Mouse (Mus musculus): ENCODE measurements at regions not wholly inside any gene's neighbourhood (a gene's known extent, or its start where the extent isn't known, plus 50 kb on each side); places are given as distances from the start of the nearest gene placed in this dataset.

DNA sequence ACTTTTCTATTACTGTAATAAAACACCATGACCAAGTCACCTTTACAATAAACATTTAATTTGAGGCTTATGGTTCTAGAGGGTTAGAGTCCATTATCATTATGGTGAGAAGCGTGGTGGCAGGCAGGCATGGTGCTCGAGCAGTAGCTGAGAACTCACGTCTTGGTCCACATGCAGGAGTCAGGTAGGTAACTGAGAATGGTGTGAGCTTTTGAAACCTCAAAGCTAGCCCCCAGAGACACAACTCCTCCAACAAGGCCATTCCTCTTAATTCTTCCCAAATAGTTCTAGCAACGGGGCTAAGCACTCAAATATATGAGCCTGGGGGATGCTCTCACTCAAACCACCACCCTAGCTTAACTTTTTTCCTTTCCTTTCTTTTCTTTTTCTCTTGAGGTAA lies 73.6 kb upstream of the Gnaq start:
- Histone ChIP-seq H3K9ac (replicated peaks; ENCODE audit: low read length) (no peak overlapping the region), H3K9me3 (ENCODE audit: low read length) (no peaks in the 10 kb centered on the region), H3K4me3 (ENCODE audit: low read length) (no peak overlapping the region), H3K27ac (no peak overlapping the region), H3K4me2 (ENCODE audit: low read depth, low read length) (no peak overlapping the region), H3K4me1 (ENCODE audit: insufficient read depth, low read length) (no peaks in the 10 kb centered on the region), H3K36me3 (ENCODE audit: insufficient read depth, low read length) (no peaks in the 10 kb centered on the region), H3K27me3 (ENCODE audit: insufficient read depth, low read length) (no peaks in the 10 kb centered on the region)
- TF ChIP-seq CTCF (IDR thresholded peaks at IDR 0.05; ENCODE audit: low read depth), result no peak
- DNase-seq (ENCODE audit: low spot score), result no peak
- 86% methylated on average over 4 of the region's 4 CpGs for WGBS
- ATAC-seq, result no peak

DNA sequence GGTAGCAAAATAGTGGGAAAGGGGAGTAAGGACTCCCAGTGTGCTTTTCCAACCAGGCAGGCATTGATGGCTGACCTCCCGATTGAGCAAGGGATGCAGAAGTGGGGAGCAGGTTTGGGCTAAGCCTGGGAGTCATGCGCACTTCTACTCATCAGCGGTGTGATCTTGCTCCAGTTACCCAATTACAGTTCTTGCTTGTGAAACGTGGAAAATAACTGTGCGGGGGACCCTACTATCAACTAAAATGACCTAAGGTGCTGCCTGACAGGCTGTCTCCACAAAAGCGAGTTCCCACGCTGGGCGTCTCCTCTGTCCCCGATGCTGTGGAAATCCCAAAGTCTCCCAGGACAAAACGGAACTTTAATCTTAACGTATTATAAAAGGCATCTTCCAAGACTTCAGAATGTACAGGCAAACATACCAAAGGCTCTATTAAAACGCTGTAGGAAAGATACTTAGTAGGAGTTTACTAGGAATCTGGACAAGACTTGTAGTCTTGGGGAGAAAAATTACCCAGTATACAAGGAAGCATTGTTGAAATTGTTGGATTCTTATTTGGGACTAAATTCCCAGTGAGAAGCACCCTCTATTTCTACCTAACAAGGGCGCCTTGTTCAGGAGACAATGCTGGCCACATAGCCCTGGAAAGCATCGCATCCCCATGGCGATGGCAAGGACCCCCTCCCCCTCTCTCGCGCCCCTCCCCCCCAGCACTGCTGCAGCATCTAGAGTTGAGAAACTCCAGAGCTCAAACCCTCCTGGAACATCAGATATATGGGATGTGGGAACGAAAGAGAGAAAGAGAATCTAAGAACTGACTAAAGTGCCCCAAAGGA lies 65.6 kb upstream of the Cep78 start:
- DNase-seq (ENCODE audit: low spot score), result peak; percentile 59
- 4% methylated on average over 18 of the region's 18 CpGs for WGBS

DNA sequence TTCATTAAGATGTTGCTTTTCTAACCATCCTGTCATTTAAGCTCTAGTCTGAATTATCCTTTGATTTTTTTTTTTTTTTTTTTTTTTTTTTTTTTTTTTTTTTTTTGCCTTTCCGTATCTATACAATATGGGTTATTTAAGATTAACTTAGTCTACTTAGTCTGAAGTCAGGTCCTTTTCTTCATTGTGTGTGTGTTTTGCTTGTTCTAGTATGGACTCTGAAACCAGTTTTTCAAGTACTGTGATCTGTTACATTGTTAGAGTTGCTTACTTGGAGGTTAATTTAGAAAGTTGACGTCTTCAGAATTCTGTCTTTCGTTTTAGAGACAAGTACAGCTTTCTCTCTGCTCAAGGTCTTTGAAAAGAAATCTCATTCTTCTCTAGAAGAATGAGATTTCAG lies 64.9 kb upstream of the Cep78 start:
- H3K27me3 ChIP-seq (ENCODE audit: insufficient read depth, low read length), result no peaks in the 10 kb centered on the region
- H3K27ac ChIP-seq, result peak overlapping the region; percentile 86; the same call in 1 of the 2 replicates
- no peaks in the 10 kb centered on the region for H3K9me3 ChIP-seq (ENCODE audit: low read length)
- H3K4me2 ChIP-seq (ENCODE audit: low read depth, low read length), result peak overlapping the region; percentile 79
- H3K36me3 ChIP-seq (ENCODE audit: insufficient read depth, low read length), result no peaks in the 10 kb centered on the region
- no peaks in the 10 kb centered on the region; the same call in 1 of the 2 replicates for H3K4me1 ChIP-seq (ENCODE audit: insufficient read depth, low read length)
- no peak for DNase-seq (ENCODE audit: low spot score)
- H3K4me3 ChIP-seq (ENCODE audit: low read length), result peak overlapping the region; percentile 40
- peak overlapping the region; percentile 45; the same call in 1 of the 2 replicates for H3K9ac ChIP-seq (replicated peaks; ENCODE audit: low read length)
- ATAC-seq, result no peak
- no peak for TF ChIP-seq CTCF (IDR thresholded peaks at IDR 0.05; ENCODE audit: low read depth)
- WGBS, result under 1% methylated on average over 3 of the region's 3 CpGs

More for the DNA sequence above, 65.6 kb upstream of the Cep78 start:
- H3K9me3 ChIP-seq (ENCODE audit: low read length), result no peaks in the 10 kb centered on the region
- no peak for TF ChIP-seq CTCF (IDR thresholded peaks at IDR 0.05; ENCODE audit: low read depth)
- H3K27ac ChIP-seq, result peak overlapping the region; percentile 86
- H3K9ac ChIP-seq (replicated peaks; ENCODE audit: low read length), result peak overlapping the region; percentile 45
- no peaks in the 10 kb centered on the region; the same call in 1 of the 2 replicates for H3K4me1 ChIP-seq (ENCODE audit: insufficient read depth, low read length)
- H3K4me2 ChIP-seq (ENCODE audit: low read depth, low read length), result peak overlapping the region; percentile 79
- no peaks in the 10 kb centered on the region for H3K36me3 ChIP-seq (ENCODE audit: insufficient read depth, low read length)
- H3K27me3 ChIP-seq (ENCODE audit: insufficient read depth, low read length), result no peaks in the 10 kb centered on the region
- peak; percentile 96 for ATAC-seq
- peak overlapping the region; percentile 40 for H3K4me3 ChIP-seq (ENCODE audit: low read length)

DNA sequence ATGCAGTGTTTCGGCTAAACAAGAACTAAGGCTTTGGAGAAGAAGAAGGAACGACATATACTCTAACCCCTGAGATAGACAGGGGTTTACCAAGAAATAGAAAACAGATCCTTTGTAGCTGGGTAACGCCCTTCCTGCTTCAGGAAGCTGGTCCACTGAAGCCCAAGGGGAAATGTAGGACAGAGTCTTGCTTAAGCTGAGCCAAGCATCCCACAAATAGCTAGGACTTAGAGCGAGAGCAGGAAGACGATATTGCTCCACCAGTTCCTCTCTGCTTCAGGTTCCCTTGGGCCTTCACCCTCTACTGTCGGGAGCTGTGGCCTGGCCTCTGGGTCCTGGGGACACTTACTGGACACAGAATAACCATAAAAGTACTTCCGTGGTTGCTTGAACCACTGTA lies 62.2 kb upstream of the Cep78 start:
- Histone ChIP-seq H3K4me2 (ENCODE audit: low read depth, low read length) (no peak overlapping the region), H3K9ac (replicated peaks; ENCODE audit: low read length) (no peak overlapping the region), H3K27me3 (ENCODE audit: insufficient read depth, low read length) (no peaks in the 10 kb centered on the region), H3K36me3 (ENCODE audit: insufficient read depth, low read length) (no peaks in the 10 kb centered on the region), H3K27ac (no peak overlapping the region), H3K4me3 (ENCODE audit: low read length) (no peak overlapping the region), H3K9me3 (ENCODE audit: low read length) (no peaks in the 10 kb centered on the region), H3K4me1 (ENCODE audit: insufficient read depth, low read length) (no peaks in the 10 kb centered on the region; the same call in 1 of the 2 replicates)
- ATAC-seq (no peak), DNase-seq (ENCODE audit: low spot score) (no peak)
- WGBS, result 84% methylated on average over 7 of the region's 7 CpGs
- no peak for TF ChIP-seq CTCF (IDR thresholded peaks at IDR 0.05; ENCODE audit: low read depth)

DNA sequence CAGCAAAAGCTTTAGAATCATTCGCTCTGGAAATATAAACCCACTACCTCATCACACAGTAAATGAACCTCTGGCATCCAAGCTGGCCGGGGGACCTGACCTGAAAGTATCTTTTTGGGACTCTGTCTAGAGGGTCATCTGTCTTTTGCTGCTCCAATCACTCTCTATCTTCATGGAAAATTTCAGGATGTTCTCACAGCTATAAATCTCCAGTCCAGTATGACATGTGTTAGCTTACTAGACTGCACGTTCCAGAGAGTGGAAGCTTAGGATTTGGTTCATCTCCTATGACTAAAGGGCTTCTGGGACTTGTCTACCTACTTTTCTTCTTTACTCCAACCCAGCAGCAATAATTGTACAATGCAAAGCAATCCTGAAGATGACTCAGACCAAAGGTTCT lies 60.5 kb upstream of the Cep78 start:
- Histone ChIP-seq H3K9ac (replicated peaks; ENCODE audit: low read length) (no peak overlapping the region), H3K36me3 (ENCODE audit: insufficient read depth, low read length) (no peaks in the 10 kb centered on the region), H3K27ac (no peak overlapping the region), H3K4me1 (ENCODE audit: insufficient read depth, low read length) (no peaks in the 10 kb centered on the region; the same call in 1 of the 2 replicates), H3K9me3 (ENCODE audit: low read length) (no peaks in the 10 kb centered on the region), H3K4me2 (ENCODE audit: low read depth, low read length) (no peak overlapping the region), H3K4me3 (ENCODE audit: low read length) (no peak overlapping the region), H3K27me3 (ENCODE audit: insufficient read depth, low read length) (no peaks in the 10 kb centered on the region)
- no peak for TF ChIP-seq CTCF (IDR thresholded peaks at IDR 0.05; ENCODE audit: low read depth)
- WGBS, result 80% methylated on average over 3 of the region's 3 CpGs
- ATAC-seq (no peak), DNase-seq (ENCODE audit: low spot score) (no peak)

DNA sequence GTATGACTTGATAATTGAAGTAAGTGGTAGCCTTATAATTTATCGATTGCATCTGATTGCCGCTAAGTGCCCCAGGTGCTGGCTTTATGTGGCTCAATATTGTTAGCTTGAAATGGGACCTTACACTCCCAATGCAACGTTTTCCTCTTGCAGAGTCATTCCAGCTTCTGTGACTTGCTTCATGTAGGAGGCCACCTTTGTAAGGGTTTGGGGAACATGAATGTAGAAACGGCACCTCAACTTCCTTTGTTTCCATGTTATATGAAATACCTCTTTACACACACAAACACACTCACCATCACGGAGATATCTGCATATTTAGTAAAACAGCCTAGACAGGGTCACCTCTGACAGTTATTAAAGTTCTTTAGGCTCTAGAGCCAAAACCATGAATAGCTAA lies 59.4 kb upstream of the Cep78 start:
- H3K4me3 ChIP-seq (ENCODE audit: low read length), result no peak overlapping the region
- DNase-seq (ENCODE audit: low spot score), result no peak
- H3K9ac ChIP-seq (replicated peaks; ENCODE audit: low read length), result no peak overlapping the region
- no peak for ATAC-seq
- no peaks in the 10 kb centered on the region for H3K4me1 ChIP-seq (ENCODE audit: insufficient read depth, low read length)
- H3K36me3 ChIP-seq (ENCODE audit: insufficient read depth, low read length), result no peaks in the 10 kb centered on the region
- no peak for TF ChIP-seq CTCF (IDR thresholded peaks at IDR 0.05; ENCODE audit: low read depth)
- no peaks in the 10 kb centered on the region for H3K27me3 ChIP-seq (ENCODE audit: insufficient read depth, low read length)
- H3K4me2 ChIP-seq (ENCODE audit: low read depth, low read length), result no peak overlapping the region
- no peak overlapping the region for H3K27ac ChIP-seq
- WGBS, result 86% methylated on average over 5 of the region's 5 CpGs
- H3K9me3 ChIP-seq (ENCODE audit: low read length), result no peaks in the 10 kb centered on the region

DNA sequence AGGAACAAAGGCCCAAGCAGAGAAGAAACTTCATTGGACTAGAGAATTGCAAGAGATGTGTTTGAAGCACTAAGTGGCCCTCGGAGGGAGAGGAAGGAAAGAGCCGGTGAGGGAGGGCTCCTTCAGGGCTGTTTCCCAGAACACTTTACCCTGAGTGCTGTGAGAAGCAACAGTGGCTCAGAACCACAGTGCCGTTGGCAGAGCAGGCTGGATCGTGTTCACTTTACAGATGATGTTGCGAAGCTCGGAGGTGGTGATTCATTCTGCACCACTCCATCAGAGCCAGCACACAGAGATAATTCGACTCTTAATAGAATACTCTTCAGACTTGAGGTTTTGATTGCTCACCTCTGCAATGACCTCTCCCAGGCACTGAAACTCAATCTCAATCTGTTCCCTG lies 58.2 kb upstream of the Cep78 start:
- Histone ChIP-seq H3K27ac (no peak overlapping the region), H3K4me1 (ENCODE audit: insufficient read depth, low read length) (no peaks in the 10 kb centered on the region), H3K9ac (replicated peaks; ENCODE audit: low read length) (no peak overlapping the region), H3K27me3 (ENCODE audit: insufficient read depth, low read length) (no peaks in the 10 kb centered on the region), H3K9me3 (ENCODE audit: low read length) (no peaks in the 10 kb centered on the region), H3K36me3 (ENCODE audit: insufficient read depth, low read length) (no peaks in the 10 kb centered on the region), H3K4me2 (ENCODE audit: low read depth, low read length) (no peak overlapping the region), H3K4me3 (ENCODE audit: low read length) (no peak overlapping the region)
- no peak for ATAC-seq
- TF ChIP-seq CTCF (IDR thresholded peaks at IDR 0.05; ENCODE audit: low read depth), result no peak
- no peak for DNase-seq (ENCODE audit: low spot score)
- 92% methylated on average over 7 of the region's 7 CpGs for WGBS

Measured in hindbrain, postnatal 0 days (tissue).